Mouse (Mus musculus) olfactory bulb, adult 2 months (tissue): ENCODE measurements around the gene Zfp768.

Experiments
- CTCF ChIP-seq: fragments of 200-500 bp; IDR thresholded peaks from 2 replicates; pipeline ENCODE4 v1.5.1; 2012; ENCODE audit warnings: low read depth, mild to moderate bottlenecking, low read length, moderate library complexity; ENCODE audit not compliant: insufficient read depth
- POLR2A ChIP-seq: fragments of 200-500 bp; IDR thresholded peaks from 2 replicates; pipeline ENCODE4 v1.6.1; 2012; ENCODE audit warnings: mild to moderate bottlenecking, low read depth, low read length, moderate library complexity; ENCODE audit not compliant: insufficient read depth

DNA sequence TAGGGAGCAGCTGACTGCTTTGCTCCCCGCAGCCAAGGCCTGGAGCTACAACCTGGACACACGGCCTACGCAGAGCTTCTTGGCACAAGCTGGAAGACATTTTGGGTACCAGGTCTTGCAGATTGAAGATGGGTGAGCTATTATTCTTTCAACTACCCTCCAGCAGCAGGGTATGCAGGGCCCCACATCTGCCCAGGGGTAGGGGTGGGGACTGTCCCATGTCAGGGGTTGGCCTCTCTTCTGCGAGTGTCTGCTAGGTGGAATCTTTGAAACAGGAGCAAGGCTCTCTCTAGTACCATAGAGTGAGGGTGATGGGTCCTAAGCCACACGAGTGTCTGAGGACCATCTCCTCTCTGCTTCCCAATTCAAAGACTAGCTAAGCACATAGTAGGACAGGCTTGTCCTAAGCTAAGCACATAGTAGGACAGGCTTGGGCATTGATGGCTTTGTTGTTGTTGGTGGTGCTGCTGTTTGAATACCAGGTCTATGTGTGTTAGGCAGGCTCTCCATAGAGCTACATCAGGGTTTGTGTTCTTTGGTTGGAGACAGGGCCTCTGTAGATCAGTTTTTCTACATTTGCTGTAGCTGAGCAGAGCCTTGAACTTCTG is 47.7 kb downstream of the Zfp768 start:
- no peak for TF ChIP-seq CTCF
- TF ChIP-seq POLR2A, result no peak
